Mouse (Mus musculus) liver, postnatal 0 days (tissue): ENCODE measurements at regions not wholly inside any gene's neighbourhood (a gene's known extent, or its start where the extent isn't known, plus 50 kb on each side); places are given as distances from the start of the nearest gene placed in this dataset.

Source experiments
- CTCF ChIP-seq: sonication (generic); IDR thresholded peaks from 2 replicates; pipeline ENCODE4 v1.5.1; 2016; ENCODE audit warnings: antibody characterized with exemption, low read depth
- EP300 ChIP-seq: IDR thresholded peaks from 2 replicates; pipeline ENCODE4 v1.6.1; 2016; ENCODE audit warnings: antibody characterized with exemption, low read depth, mild to moderate bottlenecking

DNA sequence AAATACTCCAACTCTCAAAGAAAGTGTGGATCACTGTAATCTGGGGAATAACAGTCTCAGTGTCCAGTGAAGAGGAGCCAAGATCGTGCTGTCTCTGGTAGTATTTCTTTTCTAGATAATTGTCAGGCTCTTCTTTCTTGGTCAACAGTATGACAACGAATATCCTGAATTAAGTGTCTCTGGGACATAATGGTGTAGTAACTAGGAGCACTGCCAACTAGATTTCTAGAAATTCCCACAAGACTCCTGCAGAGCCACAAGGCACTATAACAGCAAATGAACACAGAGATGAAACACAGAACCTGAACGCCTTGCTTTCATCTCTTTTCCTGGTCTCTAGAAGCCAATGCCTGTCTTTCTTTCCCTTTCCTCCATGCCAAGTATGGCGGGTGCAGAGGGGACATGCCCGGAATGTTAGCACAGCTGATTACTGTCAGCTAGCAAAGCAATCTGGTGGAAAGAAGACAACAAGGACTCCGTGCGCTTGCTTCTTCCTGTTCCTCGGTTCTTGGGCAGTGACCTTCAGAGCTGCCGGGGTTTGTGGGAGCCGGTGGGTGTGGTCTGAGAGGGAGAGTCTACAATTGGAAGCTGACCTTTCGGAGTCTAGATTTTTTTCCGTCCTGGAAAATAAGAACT, 122.7 kb upstream of the Adamts9 start:
- no peak for TF ChIP-seq CTCF
- TF ChIP-seq EP300: no peak
